Mouse (Mus musculus): ENCODE results near the gene Crhbp. TPM values are rescaled to one million over a fixed set of nuclear protein-coding genes. Genes with fewer than 3 reads are reported as not detected.

The Crhbp gene
- not detected in 2 replicates for polyA plus RNA-seq (2015; fragmentation: Nextera tagmentation; extraction: Ambion mirVana)

GRCm38 (mm10) chr13:95444824-95445223 lies at the start of gene Crhbp:
TSS of gene Crhbp (minus strand) at chr13:95444924.
- ATAC-seq (ENCODE audit: low read depth) (no peak), DNase-seq (no peak)
- H3K4me2 ChIP-seq, result peak within 1 kb of the TSS; percentile 41
- H3K36me3 ChIP-seq, result no peaks in the 10 kb centered on the region
- no peaks in the 10 kb centered on the region for H3K9me3 ChIP-seq (replicated peaks)
- 0 out of 2 replicates have a peak within 1 kb of the TSS, but pooled peaks have one; percentile 30 for H3K4me3 ChIP-seq (replicated peaks)
- 49% methylated on average over 11 of the region's 11 CpGs for WGBS (ENCODE audit: insufficient replicate concordance)
- H3K9ac ChIP-seq, result no peak within 1 kb of the TSS
- H3K27me3 ChIP-seq, result peaks cover 59% of the 10 kb centered on the region
- H3K4me1 ChIP-seq (replicated peaks), result no peaks in the 10 kb centered on the region
- H3K27ac ChIP-seq, result no peak within 1 kb of the TSS

DNA sequence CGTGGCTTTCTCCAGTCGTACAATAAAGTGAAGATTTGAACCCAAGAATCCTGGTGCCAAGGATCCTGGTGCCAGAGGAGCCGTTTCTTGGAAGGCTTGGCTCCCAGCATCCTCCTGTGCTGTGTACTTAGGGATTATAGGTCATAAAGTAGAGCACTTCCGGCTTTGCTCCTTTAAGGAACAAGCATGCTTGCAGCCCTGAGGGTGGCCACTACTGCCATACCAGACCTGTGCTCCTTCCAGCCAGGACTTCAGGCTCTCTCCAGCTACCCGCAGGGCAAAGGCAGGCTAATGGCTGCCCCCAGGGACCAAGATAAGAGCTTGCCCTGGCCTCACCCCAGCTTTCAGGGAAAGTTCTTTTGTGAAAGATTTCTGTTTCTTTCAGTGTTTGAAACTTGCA lies 48.6 kb upstream of the Crhbp start:
- ATAC-seq (ENCODE audit: low read depth), result no peak
- no peak overlapping the region for H3K4me3 ChIP-seq (replicated peaks)
- H3K27me3 ChIP-seq, result no peaks in the 10 kb centered on the region
- H3K9me3 ChIP-seq (replicated peaks), result no peaks in the 10 kb centered on the region
- H3K36me3 ChIP-seq, result no peaks in the 10 kb centered on the region
- H3K4me2 ChIP-seq, result no peak overlapping the region
- no peak overlapping the region for H3K9ac ChIP-seq
- no peak for DNase-seq
- H3K27ac ChIP-seq, result no peak overlapping the region
- 54% methylated on average over 5 of the region's 5 CpGs for WGBS (ENCODE audit: insufficient replicate concordance)
- H3K4me1 ChIP-seq (replicated peaks), result no peaks in the 10 kb centered on the region

DNA sequence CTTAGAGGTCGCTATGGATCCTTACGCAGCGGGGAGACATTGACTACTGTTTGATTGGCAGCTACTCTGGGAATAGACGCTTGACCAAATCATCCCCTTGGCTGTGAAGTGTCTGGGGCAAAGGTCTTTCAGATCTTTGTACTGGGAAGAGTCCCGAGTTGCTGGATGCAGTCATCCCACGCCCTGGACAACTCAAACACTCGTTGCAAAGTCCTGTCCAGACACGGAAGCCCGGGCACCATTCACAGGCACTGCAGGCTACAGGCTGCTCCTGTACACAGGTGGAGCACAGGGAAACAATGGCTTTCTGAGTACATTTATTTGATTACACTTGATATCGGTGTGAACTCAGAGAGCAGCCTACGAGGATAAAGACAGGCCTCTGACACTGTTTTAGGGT lies 46.6 kb upstream of the Crhbp start:
- no peaks in the 10 kb centered on the region for H3K36me3 ChIP-seq
- no peak overlapping the region for H3K4me2 ChIP-seq
- H3K9me3 ChIP-seq (replicated peaks), result no peaks in the 10 kb centered on the region
- no peaks in the 10 kb centered on the region for H3K4me1 ChIP-seq (replicated peaks)
- H3K9ac ChIP-seq, result no peak overlapping the region
- no peak overlapping the region for H3K4me3 ChIP-seq (replicated peaks)
- no peak overlapping the region for H3K27ac ChIP-seq
- ATAC-seq (ENCODE audit: low read depth) (no peak), DNase-seq (no peak)
- 61% methylated on average over 11 of the region's 11 CpGs for WGBS (ENCODE audit: insufficient replicate concordance)
- H3K27me3 ChIP-seq, result 0 out of 2 replicates have a peak, but pooled peaks cover 8% of the 10 kb centered on the region

DNA sequence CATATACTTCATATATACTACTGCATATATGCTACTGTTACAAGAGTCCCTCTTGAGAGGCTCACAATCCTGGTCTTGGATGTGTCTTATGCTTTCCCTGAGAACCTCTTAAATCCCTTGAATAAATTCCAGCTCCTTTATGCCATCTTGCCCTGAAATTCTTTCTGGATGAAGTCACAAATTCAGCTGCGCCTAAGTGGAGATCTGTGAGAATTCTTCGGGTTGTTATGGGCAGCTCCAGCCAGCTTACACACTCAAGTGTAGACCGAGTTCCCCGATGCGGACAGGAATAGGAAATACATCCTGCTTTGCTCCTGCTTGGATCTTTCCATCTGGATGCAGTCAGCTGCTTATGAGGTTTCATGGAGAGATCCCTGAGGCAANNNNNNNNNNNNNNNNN lies 39.9 kb upstream of the Crhbp start:
- H3K9ac ChIP-seq, result no peak overlapping the region
- WGBS (ENCODE audit: insufficient replicate concordance), result 48% methylated on average over 5 of the region's 5 CpGs
- no peak overlapping the region for H3K4me3 ChIP-seq (replicated peaks)
- no peaks in the 10 kb centered on the region for H3K4me1 ChIP-seq (replicated peaks)
- no peaks in the 10 kb centered on the region for H3K9me3 ChIP-seq (replicated peaks)
- no peak for ATAC-seq (ENCODE audit: low read depth)
- H3K4me2 ChIP-seq, result no peak overlapping the region
- no peaks in the 10 kb centered on the region for H3K36me3 ChIP-seq
- H3K27ac ChIP-seq, result no peak overlapping the region
- no peak for DNase-seq
- peaks cover 29% of the 10 kb centered on the region for H3K27me3 ChIP-seq

- peaks cover 3% of the 10 kb centered on the region; the same call in 1 of the 2 replicates for H3K4me1 ChIP-seq (replicated peaks)
- H3K9me3 ChIP-seq (replicated peaks), result no peaks in the 10 kb centered on the region
- 10% methylated on average over 4 of the region's 4 CpGs for WGBS (ENCODE audit: insufficient replicate concordance)
- H3K9ac ChIP-seq, result no peak overlapping the region
- H3K27ac ChIP-seq, result no peak overlapping the region
- no peaks in the 10 kb centered on the region for H3K36me3 ChIP-seq
- no peak overlapping the region for H3K4me3 ChIP-seq (replicated peaks)
- no peak overlapping the region for H3K4me2 ChIP-seq
- DNase-seq, result no peak
- ATAC-seq (ENCODE audit: low read depth), result no peak
- peaks cover 30% of the 10 kb centered on the region for H3K27me3 ChIP-seq
Measured at GRCm38 (mm10) chr13:95481428-95481827, 36.7 kb upstream of the Crhbp start.

GRCm38 (mm10) chr13:95478671-95479413 lies 34.1 kb upstream of the Crhbp start, which contains the start of gene S100z:
TSS of gene S100z (minus strand) at chr13:95478721.
- H3K36me3 ChIP-seq, result no peaks in the 10 kb centered on the region
- no peak within 1 kb of the TSS for H3K4me2 ChIP-seq
- peaks cover 33% of the 10 kb centered on the region for H3K27me3 ChIP-seq
- peaks cover 27% of the 10 kb centered on the region for H3K4me1 ChIP-seq (replicated peaks)
- 78% methylated on average over 21 of the region's 21 CpGs for WGBS (ENCODE audit: insufficient replicate concordance)
- no peak within 1 kb of the TSS for H3K4me3 ChIP-seq (replicated peaks)
- no peaks in the 10 kb centered on the region for H3K9me3 ChIP-seq (replicated peaks)
- no peak within 1 kb of the TSS for H3K27ac ChIP-seq
- DNase-seq (no peak), ATAC-seq (ENCODE audit: low read depth) (no peak)
- H3K9ac ChIP-seq, result no peak within 1 kb of the TSS

GRCm38 (mm10) chr13:95477173-95477572 lies 32.4 kb upstream of the Crhbp start:
- peaks cover 23% of the 10 kb centered on the region for H3K27me3 ChIP-seq
- H3K4me2 ChIP-seq, result no peak overlapping the region
- 48% methylated on average over 6 of the region's 6 CpGs for WGBS (ENCODE audit: insufficient replicate concordance)
- H3K36me3 ChIP-seq, result no peaks in the 10 kb centered on the region
- H3K4me3 ChIP-seq (replicated peaks), result no peak overlapping the region
- no peak overlapping the region for H3K9ac ChIP-seq
- no peak overlapping the region for H3K27ac ChIP-seq
- H3K9me3 ChIP-seq (replicated peaks), result no peaks in the 10 kb centered on the region
- ATAC-seq (ENCODE audit: low read depth) (no peak), DNase-seq (no peak)
- H3K4me1 ChIP-seq (replicated peaks), result peaks cover 32% of the 10 kb centered on the region

DNA sequence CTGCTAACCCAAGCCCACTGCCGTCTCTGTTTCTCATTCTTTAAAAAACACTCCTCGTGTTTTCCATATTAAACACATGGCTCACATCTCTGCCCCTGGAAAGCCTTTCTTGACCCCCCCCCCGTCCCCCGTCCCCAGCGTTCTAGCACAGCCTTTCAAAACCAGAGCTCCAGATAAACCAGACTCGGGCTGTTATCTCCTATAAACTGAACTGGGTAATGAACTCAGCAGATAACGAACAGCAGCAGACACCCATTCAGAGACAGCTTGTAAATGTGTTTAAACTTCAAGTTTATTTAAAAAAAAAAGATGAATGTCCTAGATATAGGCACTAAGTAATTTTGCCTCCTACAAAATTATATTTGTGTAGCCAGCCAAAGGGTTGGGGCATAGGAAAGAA lies 30.4 kb upstream of the Crhbp start:
- peak overlapping the region; percentile 29 for H3K4me2 ChIP-seq
- H3K36me3 ChIP-seq, result no peaks in the 10 kb centered on the region
- H3K27me3 ChIP-seq, result peaks cover 17% of the 10 kb centered on the region
- ATAC-seq (ENCODE audit: low read depth), result peak; percentile 73
- peaks cover 32% of the 10 kb centered on the region for H3K4me1 ChIP-seq (replicated peaks)
- no peak overlapping the region for H3K4me3 ChIP-seq (replicated peaks)
- H3K9ac ChIP-seq, result no peak overlapping the region
- WGBS (ENCODE audit: insufficient replicate concordance), result 22% methylated on average over 7 of the region's 7 CpGs
- H3K9me3 ChIP-seq (replicated peaks), result no peaks in the 10 kb centered on the region
- DNase-seq, result no peak
- no peak overlapping the region; the same call in 1 of the 2 replicates for H3K27ac ChIP-seq

DNA sequence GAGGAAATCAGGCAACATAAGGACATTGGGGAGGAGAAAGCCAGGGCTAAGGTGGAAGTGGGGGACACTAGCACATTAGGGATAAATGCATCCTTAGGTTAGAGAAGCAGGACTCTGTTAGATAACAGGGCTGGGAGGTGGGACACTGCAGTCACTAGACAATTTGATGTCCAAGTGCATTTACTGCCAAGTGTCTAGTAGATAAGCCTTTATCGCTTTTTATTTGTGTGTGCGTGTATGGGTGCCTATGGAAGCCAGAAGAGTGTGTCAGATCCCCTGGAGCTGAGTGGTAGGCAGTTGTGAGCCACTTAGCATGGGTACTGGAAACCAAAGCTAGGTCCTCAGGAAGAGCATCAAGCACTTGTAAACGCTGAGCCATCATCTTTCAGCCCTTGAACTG lies 29.6 kb upstream of the Crhbp start:
- no peak overlapping the region for H3K9ac ChIP-seq
- no peak overlapping the region for H3K4me3 ChIP-seq (replicated peaks)
- DNase-seq, result no peak
- 27% methylated on average over 3 of the region's 3 CpGs for WGBS (ENCODE audit: insufficient replicate concordance)
- peak; percentile 89 for ATAC-seq (ENCODE audit: low read depth)
- no peaks in the 10 kb centered on the region for H3K36me3 ChIP-seq
- peaks cover 32% of the 10 kb centered on the region for H3K4me1 ChIP-seq (replicated peaks)
- no peaks in the 10 kb centered on the region for H3K9me3 ChIP-seq (replicated peaks)
- H3K4me2 ChIP-seq, result peak overlapping the region; percentile 29
- peak overlapping the region; percentile 45; the same call in 1 of the 2 replicates for H3K27ac ChIP-seq
- peaks cover 9% of the 10 kb centered on the region; the same call in 1 of the 2 replicates for H3K27me3 ChIP-seq

DNA sequence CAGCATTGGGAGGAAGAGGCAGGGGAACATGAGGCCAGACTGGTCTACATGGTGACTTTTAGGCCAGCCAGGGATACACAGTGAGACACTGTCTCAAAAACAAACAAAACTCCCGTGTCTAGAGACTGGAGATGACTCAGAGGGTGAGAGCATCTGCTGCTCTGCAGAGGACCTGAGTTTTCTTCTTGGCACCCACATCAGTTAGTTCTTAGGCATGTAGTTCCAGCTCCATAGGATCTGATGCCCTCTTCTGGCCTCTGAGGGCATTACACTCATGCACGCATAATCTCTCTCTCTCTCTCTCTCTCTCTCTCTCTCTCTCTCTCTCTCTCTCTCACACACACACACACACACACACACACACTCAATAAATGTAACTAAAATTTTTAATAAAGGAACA lies 26.2 kb upstream of the Crhbp start:
- 54% methylated on average over 2 of the region's 2 CpGs for WGBS (ENCODE audit: insufficient replicate concordance)
- no peak overlapping the region for H3K9ac ChIP-seq
- H3K36me3 ChIP-seq, result no peaks in the 10 kb centered on the region
- 0 out of 2 replicates have a peak, but pooled peaks cover 2% of the 10 kb centered on the region for H3K27me3 ChIP-seq
- ATAC-seq (ENCODE audit: low read depth), result no peak
- H3K4me2 ChIP-seq, result no peak overlapping the region
- H3K27ac ChIP-seq, result no peak overlapping the region
- no peak for DNase-seq
- peaks cover 26% of the 10 kb centered on the region for H3K4me1 ChIP-seq (replicated peaks)
- H3K9me3 ChIP-seq (replicated peaks), result no peaks in the 10 kb centered on the region
- H3K4me3 ChIP-seq (replicated peaks), result no peak overlapping the region

- no peaks in the 10 kb centered on the region for H3K36me3 ChIP-seq
- H3K4me2 ChIP-seq, result no peak overlapping the region
- no peak overlapping the region for H3K4me3 ChIP-seq (replicated peaks)
- H3K9me3 ChIP-seq (replicated peaks), result no peaks in the 10 kb centered on the region
- WGBS (ENCODE audit: insufficient replicate concordance), result 57% methylated on average over 2 of the region's 2 CpGs
- ATAC-seq (ENCODE audit: low read depth) (no peak), DNase-seq (no peak)
- H3K27me3 ChIP-seq, result peaks cover 8% of the 10 kb centered on the region; the same call in 1 of the 2 replicates
- no peak overlapping the region for H3K27ac ChIP-seq
- no peaks in the 10 kb centered on the region for H3K4me1 ChIP-seq (replicated peaks)
- H3K9ac ChIP-seq, result no peak overlapping the region
Measured at GRCm38 (mm10) chr13:95451529-95451928, 6.8 kb upstream of the Crhbp start.

Data from liver, embryonic 13.5 days (tissue).